Mouse (Mus musculus) megakaryocyte, adult 5-6 weeks (primary cell): ENCODE measurements at regions not wholly inside any gene's neighbourhood (a gene's known extent, or its start where the extent isn't known, plus 50 kb on each side); places are given as distances from the start of the nearest gene placed in this dataset.

Experiments used
- ATAC-seq: 2 replicates; pipeline ENCODE4 v1.8.0; 2016; ENCODE audit warnings: mild to moderate bottlenecking, inconsistent platforms; ENCODE audit not compliant: poor library complexity, severe bottlenecking

DNA sequence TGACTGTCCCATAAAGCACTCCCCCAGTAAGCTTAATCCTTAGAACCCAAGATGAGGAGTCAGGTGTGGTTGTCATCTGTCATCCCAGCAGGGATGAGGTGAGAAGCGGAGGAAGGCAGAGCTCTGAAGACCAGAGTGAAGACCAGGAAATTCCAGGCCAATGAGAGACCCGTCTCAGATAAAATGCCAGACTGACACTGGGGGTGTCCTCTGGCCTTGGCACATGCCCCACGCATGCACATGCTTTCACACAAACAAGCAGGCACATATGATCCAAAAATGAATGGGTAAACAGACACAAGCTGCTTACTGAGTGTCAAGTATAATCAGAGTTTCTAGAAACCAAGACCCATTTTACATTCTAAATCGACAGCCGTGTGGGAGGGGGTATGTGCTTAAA lies 75.3 kb upstream of the Ercc4 start:
- no peak for ATAC-seq

DNA sequence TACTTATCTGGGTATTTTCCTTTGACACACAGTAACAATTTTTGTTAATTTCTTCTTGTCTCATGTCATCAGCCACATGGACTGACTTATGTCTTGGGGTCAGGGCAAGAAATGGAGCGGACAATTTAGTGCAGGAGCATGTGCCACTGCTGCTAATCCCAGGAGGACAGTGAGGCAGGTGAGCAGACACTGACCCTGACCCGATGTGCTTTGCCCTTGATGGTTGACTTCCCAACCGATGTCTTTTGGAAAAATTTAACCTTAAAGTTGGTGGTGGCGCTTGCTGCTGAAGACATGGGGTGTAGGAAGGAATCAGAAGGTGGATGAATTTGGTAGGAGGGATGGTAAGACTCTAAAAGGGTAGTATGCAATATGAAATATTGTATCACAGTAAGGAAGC lies 72.9 kb upstream of the Ercc4 start:
- no peak for ATAC-seq

DNA sequence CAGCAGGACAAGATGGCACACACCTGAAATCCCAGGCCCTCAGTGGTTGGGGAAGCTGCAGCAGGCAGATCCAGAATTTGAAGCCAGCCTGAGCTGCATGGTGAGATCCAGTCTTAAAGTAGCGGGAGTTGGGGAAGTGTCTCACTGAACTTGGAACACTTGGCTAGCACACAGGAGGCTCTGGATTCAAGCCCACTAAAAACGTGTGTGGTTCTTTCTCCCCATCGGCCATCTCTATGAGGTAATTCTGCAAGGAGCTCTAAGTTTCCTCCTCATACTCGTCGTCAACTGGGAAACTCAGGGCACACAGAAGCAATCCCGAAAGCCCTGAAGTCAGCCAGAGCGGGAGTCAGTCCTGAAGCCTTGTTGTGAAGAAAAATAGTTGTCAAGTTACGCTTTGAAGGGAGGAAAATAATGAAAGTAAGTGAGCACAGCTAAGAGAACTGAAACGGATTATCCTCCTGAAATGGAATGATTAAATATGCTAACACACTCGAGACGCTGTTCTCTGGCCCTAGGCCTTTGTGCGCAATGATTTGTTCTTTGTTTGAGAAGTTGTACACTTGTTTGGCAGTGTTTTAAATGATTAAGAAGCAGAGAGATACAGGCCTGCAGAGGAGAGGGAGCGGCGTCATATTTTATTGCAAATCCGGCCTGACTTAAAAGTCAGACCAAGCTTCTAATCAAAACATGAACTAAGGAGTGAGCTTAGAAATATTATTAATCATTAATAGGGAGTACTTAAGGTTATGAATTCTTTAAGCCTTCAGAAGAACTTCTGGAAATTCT lies 69.0 kb upstream of the Ercc4 start:
- ATAC-seq, result no peak

DNA sequence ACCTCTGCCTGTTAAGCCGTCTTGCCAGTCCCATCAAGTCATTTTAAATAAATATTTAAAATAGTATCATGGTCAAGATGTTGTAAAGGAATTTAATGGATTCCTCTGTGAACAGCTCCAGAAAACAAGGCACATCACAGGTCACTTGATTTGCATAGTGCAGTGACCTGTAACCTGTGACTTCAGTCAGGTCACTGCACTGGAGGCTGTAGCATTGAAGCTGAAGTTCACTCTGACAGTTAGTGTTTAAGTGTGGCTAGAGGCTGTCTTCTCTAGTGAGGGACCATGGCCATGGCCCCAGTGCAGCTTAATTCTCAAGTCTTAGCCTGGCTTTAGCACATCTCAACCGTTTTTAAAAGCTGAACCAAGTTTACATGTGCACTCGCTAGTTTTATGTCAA lies 68.1 kb upstream of the Ercc4 start:
- ATAC-seq, result no peak

DNA sequence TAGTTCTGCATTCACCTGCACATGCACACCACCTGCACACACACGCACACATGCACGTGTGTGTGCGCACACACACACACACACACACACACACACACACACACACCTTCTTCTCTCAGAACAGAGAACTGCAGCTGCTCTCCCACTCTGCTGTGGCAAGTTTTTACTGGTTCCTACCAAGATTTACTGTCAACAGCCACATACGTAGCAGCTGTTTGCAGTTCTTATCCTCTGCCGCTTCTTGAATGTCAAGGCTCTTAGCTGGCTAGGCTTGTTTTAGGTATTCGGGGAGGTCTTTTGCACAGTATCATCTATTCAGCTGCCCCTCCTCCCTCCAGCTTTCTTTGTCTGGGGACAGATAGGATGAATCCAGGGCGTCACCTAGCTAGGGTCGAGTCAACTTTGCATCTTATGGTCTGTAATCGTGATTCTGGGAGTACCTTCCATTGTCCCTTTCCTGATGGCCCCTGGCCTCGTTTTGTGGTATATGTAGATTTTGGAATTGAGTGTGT lies 64.3 kb upstream of the Ercc4 start:
- ATAC-seq, result no peak

DNA sequence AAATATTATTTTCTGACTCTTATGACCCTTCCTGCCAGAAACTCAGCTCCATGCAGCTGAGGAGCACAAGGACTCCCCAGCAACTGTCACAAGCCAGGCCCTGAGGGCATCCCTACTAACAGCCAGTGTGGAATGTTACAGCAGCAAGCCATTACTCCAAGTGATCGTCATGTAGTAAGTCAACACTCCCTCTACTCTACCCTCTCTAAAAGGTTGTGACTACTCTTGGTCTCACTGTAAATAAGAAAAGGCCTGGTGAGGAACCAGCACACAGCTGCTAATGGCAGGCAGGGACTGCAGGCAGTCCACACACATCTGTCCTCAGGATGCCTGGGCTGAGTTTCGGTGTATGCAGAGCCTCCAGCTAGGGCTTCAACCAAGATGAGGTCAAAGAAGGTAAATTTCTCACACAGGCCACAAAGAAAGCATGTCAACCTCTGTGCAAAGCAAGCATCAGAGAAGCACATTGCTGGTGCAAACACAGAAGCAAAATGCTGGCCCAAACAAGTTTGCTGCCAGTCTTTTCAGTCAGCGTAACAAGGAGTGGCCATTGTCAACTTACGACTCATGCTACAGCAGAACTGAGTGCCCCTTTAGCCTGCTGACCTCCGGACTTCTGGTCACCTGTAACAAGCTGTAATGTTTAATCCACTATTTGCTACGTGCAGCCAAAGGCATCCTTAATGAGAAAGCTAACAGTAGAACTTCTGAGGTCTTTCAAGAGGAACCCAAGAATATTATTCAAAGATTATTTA lies 62.9 kb upstream of the Ercc4 start:
- ATAC-seq, result no peak

DNA sequence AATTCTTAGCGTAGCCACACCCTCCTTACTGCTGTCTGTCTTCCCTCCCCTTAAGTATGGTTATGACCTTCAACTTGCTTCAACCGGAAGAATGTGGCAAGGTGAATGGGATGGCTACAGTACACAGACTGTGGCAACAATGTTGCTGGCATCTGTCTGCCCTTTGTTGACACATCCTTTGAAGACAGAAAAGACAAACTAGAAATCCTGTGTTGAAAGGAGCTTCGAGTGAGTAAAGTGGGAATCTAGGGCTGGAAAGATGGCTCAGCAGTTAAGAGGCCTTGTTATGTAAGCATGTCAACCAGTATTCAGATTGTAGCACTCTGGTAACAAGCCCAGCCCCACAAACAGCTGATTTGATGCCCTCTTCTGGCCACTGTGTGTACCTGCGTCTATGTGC lies 60.2 kb upstream of the Ercc4 start:
- ATAC-seq, result no peak

DNA sequence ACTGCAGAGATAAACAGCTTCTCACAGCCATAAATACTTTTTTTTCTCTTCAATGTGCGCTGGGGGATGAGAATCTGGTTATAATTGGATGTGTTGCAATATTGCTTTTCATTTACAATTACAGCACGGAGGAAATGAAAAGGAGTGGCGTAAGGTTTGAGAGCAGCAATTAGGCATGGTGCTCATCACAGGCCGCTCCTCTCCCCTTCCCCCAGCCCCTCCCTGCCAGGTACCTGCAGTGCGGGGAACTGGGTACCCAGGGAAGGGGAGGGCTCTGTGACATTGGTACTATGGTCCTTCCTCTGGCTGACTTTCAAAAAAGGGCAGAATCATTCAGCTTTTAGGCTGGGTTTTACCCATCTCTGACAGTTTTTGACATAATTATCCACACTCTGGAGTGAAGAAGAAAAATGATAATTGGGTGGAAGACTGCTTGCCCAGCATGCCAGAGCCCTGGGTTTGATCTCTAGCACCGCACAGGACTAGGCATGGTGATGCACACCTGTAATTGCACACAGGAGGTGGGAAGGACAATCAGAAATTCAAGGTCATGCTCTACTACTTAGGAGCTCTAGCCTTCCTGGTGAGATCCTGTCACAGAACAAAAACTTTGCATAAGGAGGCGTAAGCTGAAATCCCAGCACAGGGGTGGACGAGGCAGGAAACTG lies 59.1 kb upstream of the Ercc4 start:
- no peak for ATAC-seq

DNA sequence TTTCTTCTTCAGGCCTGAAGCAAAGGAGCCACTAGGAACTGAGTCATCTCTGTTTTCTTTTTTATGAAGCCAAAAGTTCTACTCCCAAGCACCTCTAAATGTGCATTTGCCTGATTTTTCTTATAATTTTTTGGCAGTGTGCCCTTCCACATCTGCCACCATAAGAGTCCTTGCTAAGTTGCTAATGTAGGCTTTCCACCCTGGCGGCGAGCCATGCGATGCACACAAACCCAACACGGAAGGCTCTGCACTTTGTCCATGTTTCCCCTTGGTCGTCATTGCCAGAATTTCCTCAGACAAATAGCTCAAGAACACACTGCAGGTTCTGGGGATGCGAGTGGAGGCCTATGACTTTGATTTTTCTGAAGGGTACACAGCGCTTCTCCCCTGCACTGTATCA lies 54.5 kb upstream of the Ercc4 start:
- ATAC-seq, result no peak
